Mouse (Mus musculus) olfactory bulb, adult 2 months (tissue): Measurements from ENCODE around the gene Zfp592. TPM values are rescaled to one million over a fixed set of nuclear protein-coding genes. Genes with fewer than 3 reads are reported as not detected.

Experiments
- H3K27ac ChIP-seq: fragments of 200-500 bp; 2 replicates; pipeline ENCODE4 v1.5.1; 2012; ENCODE audit warnings: low read depth, low read length; ENCODE audit not compliant: insufficient read depth
- H3K4me1 ChIP-seq: fragments of 200-500 bp; 2 replicates; pipeline ENCODE4 v1.6.1; 2012; ENCODE audit warnings: low read length; ENCODE audit not compliant: control insufficient read depth, insufficient read depth
- H3K4me3 ChIP-seq: fragments of 200-500 bp; 2 replicates; pipeline ENCODE4 v1.5.1; 2012; ENCODE audit warnings: mild to moderate bottlenecking, low read depth, low read length, moderate library complexity; ENCODE audit not compliant: insufficient read depth
- CTCF ChIP-seq: fragments of 200-500 bp; IDR thresholded peaks from 2 replicates; pipeline ENCODE4 v1.5.1; 2012; ENCODE audit warnings: low read depth, mild to moderate bottlenecking, low read length, moderate library complexity; ENCODE audit not compliant: insufficient read depth
- POLR2A ChIP-seq: fragments of 200-500 bp; IDR thresholded peaks from 2 replicates; pipeline ENCODE4 v1.6.1; 2012; ENCODE audit warnings: mild to moderate bottlenecking, low read depth, low read length, moderate library complexity; ENCODE audit not compliant: insufficient read depth
- WGBS: fragments of 180-500 bp; shearing (Covaris S2); methylation state at CpG from one replicate; pipeline ENCODE4 v1.1.7; 2018; 5-methylcytosine and 5-hydroxymethylcytosine counted together
- polyA plus RNA-seq: library from polyadenylated mRNA; stranded (reverse); fragments of >200 nt; gene quantifications from 2 replicates; pipeline ENCODE4 v1.2.4, GENCODE M21; 2012; ENCODE audit warnings: low replicate concordance; ENCODE audit not compliant: missing spikeins, insufficient read depth, insufficient read length

Zfp592 gene
- polyA plus RNA-seq, 1 experiment = not detected

- 90% methylated on average over 6 of the region's 6 CpGs for WGBS
Measured at GRCm38 (mm10) chr7:81094104-81094757, 100.8 kb downstream of the Zfp592 start.

More at GRCm38 (mm10) chr7:81094104-81094757, 100.8 kb downstream of the Zfp592 start:
- Histone ChIP-seq H3K4me1 (no peaks in the 10 kb centered on the region), H3K27ac (no peak overlapping the region), H3K4me3 (no peak overlapping the region)
- TF ChIP-seq POLR2A (no peak), CTCF (no peak)

Other genes with a start within 250 kb of the Zfp592 start
- not detected in 2 replicates for gene Iqgap1, start 167.7 kb upstream of the Zfp592 start, polyA plus RNA-seq
- gene Zscan2, start 132.8 kb upstream of the Zfp592 start, polyA plus RNA-seq = not detected in 2 replicates
- not detected in 2 replicates for gene Wdr73, start 92.4 kb upstream of the Zfp592 start, polyA plus RNA-seq
- gene Nmb, start 88.6 kb upstream of the Zfp592 start, polyA plus RNA-seq = not detected in 2 replicates
- gene Sec11a, start 45.9 kb upstream of the Zfp592 start, polyA plus RNA-seq = not detected in 2 replicates
- not detected in 2 replicates for gene Alpk3, start 63.9 kb downstream of the Zfp592 start, polyA plus RNA-seq
- gene Slc28a1, start 121.1 kb downstream of the Zfp592 start, polyA plus RNA-seq = not detected in 2 replicates
- not detected in 2 replicates for gene Pde8a, start 219.9 kb downstream of the Zfp592 start, polyA plus RNA-seq